Mouse (Mus musculus): ENCODE measurements around the gene Slc16a12. TPM values are rescaled to one million over a fixed set of nuclear protein-coding genes. Genes with fewer than 3 reads are reported as not detected.

Slc16a12 gene
- polyA plus RNA-seq (2017; shearing (Covaris generic)) = not detected

DNA sequence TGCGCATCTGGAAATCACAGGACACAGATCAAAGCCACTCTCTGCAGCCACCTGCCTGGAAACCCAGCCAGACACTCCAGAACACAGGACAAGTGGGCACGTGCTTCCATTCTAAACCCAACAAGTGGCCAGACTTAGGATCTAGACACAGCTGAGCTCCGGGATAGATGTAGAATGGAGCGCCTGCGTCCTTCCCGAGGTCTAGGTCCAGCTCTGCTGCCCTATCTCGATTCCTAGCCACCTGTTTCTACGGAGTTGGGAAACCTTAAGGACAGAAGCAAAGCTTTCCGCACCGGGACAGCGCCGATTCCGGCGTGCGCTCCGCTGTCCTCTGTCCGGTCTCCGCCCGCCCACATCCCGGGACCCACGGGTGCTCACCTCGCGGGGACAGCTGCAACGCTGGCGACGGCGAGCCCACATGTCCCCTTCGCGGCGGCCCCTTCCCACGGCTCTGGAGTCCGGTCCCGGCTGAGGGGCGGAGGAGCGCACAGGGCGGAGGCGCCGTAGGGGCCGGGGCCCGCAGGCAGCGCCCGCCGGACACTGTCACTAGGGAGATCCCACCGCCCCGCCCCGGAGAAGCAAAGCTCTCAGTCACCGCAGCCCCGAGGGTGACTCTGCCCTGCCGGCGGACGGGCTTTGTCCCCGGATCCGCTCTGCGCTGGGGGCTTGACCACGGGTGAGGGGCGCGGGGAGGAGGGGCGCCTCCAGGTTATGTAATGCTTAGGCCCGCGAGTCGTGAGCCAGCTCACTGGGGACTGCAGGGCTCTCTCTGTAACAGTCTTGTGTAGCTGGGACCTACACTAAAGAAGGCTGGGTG is at the start of gene Slc16a12:
Slc16a12 (minus strand) TSS at position 602 of the 817 bp plus-strand sequence.

DNA sequence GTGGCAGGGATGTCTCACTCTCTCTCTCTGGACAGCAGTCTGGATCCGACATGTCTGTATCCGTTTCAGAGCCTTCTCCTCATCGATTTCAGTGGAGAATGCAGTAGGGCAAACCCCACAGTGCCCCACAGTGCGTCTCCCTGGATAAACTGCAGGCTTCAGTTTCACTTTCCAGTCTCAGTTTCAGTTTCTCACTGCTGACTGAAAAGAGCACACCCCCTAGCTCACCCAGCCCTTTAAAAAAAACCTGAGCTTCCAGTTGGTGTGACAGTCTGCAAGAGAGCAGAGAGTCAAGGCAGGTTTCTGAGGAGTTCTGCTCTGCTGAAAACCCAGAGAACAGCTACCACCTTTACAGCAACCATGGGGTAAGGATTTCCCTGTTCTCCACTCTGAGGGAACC is 106.5 kb downstream of the Slc16a12 start, which contains the start of the genes Ifit1bl2 and Ifit1:
Ifit1bl2 (minus strand) TSS at position 121 of the 400 bp plus-strand sequence.
Ifit1 (plus strand) TSS at position 249 of the 400 bp plus-strand sequence.

Other genes starting within 250 kb of the Slc16a12 start
- gene Lipa, start 219.8 kb downstream of the Slc16a12 start, polyA plus RNA-seq (2017; shearing (Covaris generic)) = 10 to 100 TPM; 65.6 to 90.3 TPM
- gene Ifit2, start 196.6 kb downstream of the Slc16a12 start, polyA plus RNA-seq (2017; shearing (Covaris generic)) = 10 to 100 TPM; 22.7 to 30.4 TPM
- 10 to 100 TPM; 19.9 to 33.5 TPM for gene Ifit3, start 163.8 kb downstream of the Slc16a12 start, polyA plus RNA-seq (2017; shearing (Covaris generic))
- gene Ifit1bl1, start 145.3 kb downstream of the Slc16a12 start, polyA plus RNA-seq (2017; shearing (Covaris generic)) = 10 to 100 TPM; 81.5 to 97.2 TPM
- 1 to 10 TPM; 3.7 to 5.7 TPM for gene Ifit3b, start 139.3 kb downstream of the Slc16a12 start, polyA plus RNA-seq (2017; shearing (Covaris generic))
- 1 to 10 TPM in 1 of 2 experiments, under 1 TPM in 1; 0.84 to 1.8 TPM for gene Ifit1bl2, start 106.5 kb downstream of the Slc16a12 start, polyA plus RNA-seq (2017; shearing (Covaris generic))
- gene Ifit1, start 106.4 kb downstream of the Slc16a12 start, polyA plus RNA-seq (2017; shearing (Covaris generic)) = 10 to 100 TPM; 23.4 to 35.0 TPM
- gene Pank1, start 132.2 kb upstream of the Slc16a12 start, polyA plus RNA-seq (2017; shearing (Covaris generic)) = 1 to 10 TPM in 1 of 2 experiments, under 1 TPM in 1; 0.73 to 2.5 TPM
- gene Kif20b, start 175.1 kb upstream of the Slc16a12 start, polyA plus RNA-seq (2017; shearing (Covaris generic)) = 10 to 100 TPM; 11.9 to 15.5 TPM

Data from inflammation-experienced regulatory T-cells (primary cell).